Mouse (Mus musculus): ENCODE data around the gene Htt.
A peak's percentile ranks its signal among the peaks of the same experiment; 100 is the strongest.

Htt gene

GRCm38 (mm10) chr5:34931516-34932457 is 170.2 kb downstream of the Htt start:
- peak; percentile 35 for DNase-seq (ENCODE audit: low spot score)

- DNase-seq (ENCODE audit: low spot score) = peak; percentile 45
Measured at GRCm38 (mm10) chr5:34932458-34932806, 170.9 kb downstream of the Htt start.

GRCm38 (mm10) chr5:34933461-34933860 is 171.9 kb downstream of the Htt start:
- peak; percentile 40 for DNase-seq (ENCODE audit: low spot score)

GRCm38 (mm10) chr5:34941710-34942470 is 180.3 kb downstream of the Htt start:
- DNase-seq (ENCODE audit: low spot score) = peak; percentile 78

- DNase-seq (ENCODE audit: low spot score) = no peak
Measured at GRCm38 (mm10) chr5:34943428-34943827, 181.9 kb downstream of the Htt start.

GRCm38 (mm10) chr5:34948861-34949760 is 187.6 kb downstream of the Htt start, which contains the start of gene Rgs12:
Rgs12 (plus strand) TSS chr5:34949445.
- peak; percentile 90 for DNase-seq (ENCODE audit: low spot score)

DNA sequence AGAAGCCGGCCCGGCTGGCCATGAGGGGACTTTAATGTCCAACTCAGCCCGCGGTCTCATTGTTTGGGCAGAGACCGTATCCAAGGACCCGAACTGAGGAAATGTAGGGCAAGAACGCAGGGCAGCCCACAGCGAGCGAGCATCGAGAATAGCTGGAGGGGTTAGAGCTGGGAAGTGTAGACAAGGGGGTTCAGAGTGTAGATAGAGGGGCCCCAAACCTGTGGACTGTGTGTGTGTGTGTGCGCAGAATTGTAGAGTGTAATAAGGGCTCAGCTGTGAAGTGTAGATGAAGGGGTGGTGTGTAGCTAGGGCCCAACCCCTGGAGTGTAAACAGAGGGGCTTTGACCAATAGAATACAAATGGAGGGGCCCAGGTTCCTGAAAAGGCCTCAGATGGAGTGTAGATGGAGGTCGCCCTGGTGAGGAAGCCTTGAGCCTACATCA is 188.2 kb downstream of the Htt start:
- peak; percentile 66 for DNase-seq (ENCODE audit: low spot score)

DNA sequence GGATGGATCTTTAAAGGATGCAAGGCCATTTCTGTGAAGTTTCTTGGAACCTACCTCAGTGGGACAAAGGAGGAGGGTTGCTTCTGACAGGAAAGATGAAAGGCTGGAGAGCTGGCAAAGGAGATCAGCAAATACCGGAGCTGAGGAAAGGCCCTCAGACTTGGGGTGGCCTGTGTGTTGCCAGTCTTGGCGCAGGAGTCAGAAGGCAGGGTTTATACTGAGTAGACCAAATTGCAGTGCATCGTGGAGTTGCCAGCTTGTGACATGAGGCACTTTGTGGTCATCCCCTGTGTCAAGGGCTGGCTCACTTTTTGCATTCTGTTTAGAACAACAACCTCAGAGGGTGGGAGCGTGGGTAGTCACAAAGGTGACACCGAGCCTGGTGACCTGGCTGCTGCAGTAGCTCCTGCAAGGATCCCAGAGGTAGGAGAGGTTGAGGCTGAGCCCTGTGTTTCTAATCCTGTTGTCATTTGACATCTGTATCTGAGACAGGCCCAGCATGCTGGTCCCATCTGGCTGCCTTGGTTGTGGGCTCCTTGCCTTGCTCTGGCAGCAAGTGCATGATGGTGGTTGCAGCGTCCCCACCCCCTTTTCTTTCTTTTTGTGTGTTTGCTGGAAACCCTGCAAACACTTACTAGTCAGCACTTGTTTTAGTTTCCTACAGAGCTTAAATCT is 189.1 kb downstream of the Htt start:
- DNase-seq (ENCODE audit: low spot score) = no peak

DNA sequence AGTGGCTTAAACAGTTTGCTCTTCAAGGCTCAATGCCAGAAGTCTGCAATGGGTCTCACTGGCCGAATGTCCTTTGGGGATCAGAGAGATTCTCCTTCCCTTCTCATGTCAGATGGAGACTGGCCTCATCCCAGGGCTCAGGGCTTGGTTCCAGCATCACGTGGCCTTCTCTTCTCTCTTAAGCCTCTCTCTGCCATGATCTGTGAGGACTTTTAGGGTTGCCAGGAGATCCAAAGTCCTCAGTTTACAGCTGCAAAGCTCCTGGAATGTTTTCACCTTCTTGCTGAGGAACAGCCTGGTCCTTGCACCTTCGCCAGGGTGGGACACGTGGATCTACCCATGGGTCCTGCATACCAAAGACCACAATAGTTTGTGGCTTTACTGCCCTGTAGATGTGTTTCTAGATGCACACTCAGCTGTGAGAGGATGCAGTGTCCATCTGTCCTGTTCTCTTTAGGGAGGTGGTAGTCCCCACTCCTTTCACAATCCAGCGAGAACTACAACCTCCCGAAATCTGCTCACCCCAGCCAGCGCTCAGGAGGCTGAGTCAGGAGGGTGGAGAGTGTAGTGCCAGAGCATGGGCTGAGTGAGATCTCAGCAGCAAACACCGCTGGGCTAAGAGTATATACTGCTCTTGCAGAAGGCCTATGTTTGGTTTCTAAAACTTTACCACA is 189.8 kb downstream of the Htt start:
- DNase-seq (ENCODE audit: low spot score) = no peak

GRCm38 (mm10) chr5:34954508-34954907 is 193.0 kb downstream of the Htt start:
- no peak for DNase-seq (ENCODE audit: low spot score)

GRCm38 (mm10) chr5:34955630-34956029 is 194.1 kb downstream of the Htt start:
- no peak for DNase-seq (ENCODE audit: low spot score)

- DNase-seq (ENCODE audit: low spot score) = no peak
Measured at GRCm38 (mm10) chr5:34956151-34956550, 194.6 kb downstream of the Htt start.

DNA sequence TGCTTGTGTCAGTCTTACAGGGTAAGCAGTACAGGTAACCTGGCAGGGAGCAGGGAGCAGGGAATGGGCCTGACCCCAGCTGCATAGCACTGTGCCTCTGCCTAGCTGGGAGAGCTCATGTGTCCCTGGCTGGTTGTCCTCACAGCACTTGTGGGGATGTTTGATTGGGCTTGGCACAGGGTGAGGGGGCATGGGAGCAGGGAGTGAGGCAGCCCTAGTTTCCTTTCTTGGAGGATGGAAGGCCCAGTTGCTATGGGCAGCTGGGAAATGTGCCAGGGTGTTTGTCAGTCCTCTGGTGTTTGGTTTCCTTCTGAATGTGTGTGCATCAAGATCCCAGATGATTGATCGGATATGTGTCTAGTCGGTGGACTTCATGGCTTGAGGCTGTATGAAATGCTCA is 195.5 kb downstream of the Htt start:
- DNase-seq (ENCODE audit: low spot score) = no peak

DNA sequence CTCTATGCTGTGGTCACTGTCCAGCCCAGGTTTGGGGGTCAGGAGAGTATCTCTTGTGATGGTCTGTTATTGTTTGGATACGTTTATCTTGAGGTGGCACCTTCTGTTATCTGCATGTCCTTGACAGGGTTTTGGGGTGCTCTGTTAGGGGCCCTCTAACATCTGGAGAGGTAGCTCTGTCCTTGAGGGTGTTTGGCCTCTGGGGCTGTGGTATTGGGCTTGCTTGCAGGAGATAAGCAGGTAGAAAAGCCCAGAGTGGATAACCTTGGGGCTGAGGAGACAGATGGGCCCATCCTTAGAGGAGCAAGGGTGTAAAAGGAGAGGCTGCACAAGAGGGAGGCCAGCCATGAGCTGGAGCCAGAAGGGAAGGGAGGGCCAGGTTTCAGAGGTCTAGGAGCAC is 198.5 kb downstream of the Htt start:
- no peak for DNase-seq (ENCODE audit: low spot score)

Measured in embryo, embryonic 10.5 days (tissue).